Mouse (Mus musculus): ENCODE data around the gene Tmem270.

- TF ChIP-seq POLR2A (IDR thresholded peaks at IDR 0.05; ENCODE audit: extremely low read depth, insufficient read depth, low read length) (no peak), CTCF (IDR thresholded peaks at IDR 0.05; ENCODE audit: low read depth, low read length) (no peak)
These were observed 9.6 kb downstream of the Tmem270 start for GRCm38 (mm10) chr5:134896965-134897364.
